Mouse (Mus musculus): Measurements from ENCODE around the gene Tcaf3. TPM values are rescaled to one million over a fixed set of nuclear protein-coding genes. Genes with fewer than 3 reads are reported as not detected.

Tcaf3 gene
- polyA plus RNA-seq (2015; fragmentation: Illumina TruSeq; extraction: RNeasy Lipid Tissue Mini Kit (QIAGEN cat#74804); ENCODE audit: low read depth, low replicate concordance) = not detected

GRCm38 (mm10) chr6:42597592-42597991 lies at the start of gene Tcaf3:
Gene Tcaf3 (minus strand): TSS chr6:42597692.

GRCm38 (mm10) chr6:42644912-42645549 lies 47.5 kb upstream of the Tcaf3 start, which contains the start of gene Tcaf2:
Gene Tcaf2 (minus strand): TSS chr6:42645254.

GRCm38 (mm10) chr6:42547461-42547860 lies 50.0 kb downstream of the Tcaf3 start, which contains the start of gene Olfr455:
Gene Olfr455 (minus strand): TSS chr6:42547587.

Other genes with a start within 250 kb of the Tcaf3 start
- gene Zyx, start 248.1 kb downstream of the Tcaf3 start, polyA plus RNA-seq (2015; fragmentation: Illumina TruSeq; extraction: RNeasy Lipid Tissue Mini Kit (QIAGEN cat#74804); ENCODE audit: low read depth, low replicate concordance) = 38.7 TPM
- gene Epha1, start 224.4 kb downstream of the Tcaf3 start, polyA plus RNA-seq (2015; fragmentation: Illumina TruSeq; extraction: RNeasy Lipid Tissue Mini Kit (QIAGEN cat#74804); ENCODE audit: low read depth, low replicate concordance) = 0.30 TPM
- not detected for gene Tas2r143, start 197.5 kb downstream of the Tcaf3 start, polyA plus RNA-seq (2015; fragmentation: Illumina TruSeq; extraction: RNeasy Lipid Tissue Mini Kit (QIAGEN cat#74804); ENCODE audit: low read depth, low replicate concordance)
- not detected for gene Tas2r135, start 192.3 kb downstream of the Tcaf3 start, polyA plus RNA-seq (2015; fragmentation: Illumina TruSeq; extraction: RNeasy Lipid Tissue Mini Kit (QIAGEN cat#74804); ENCODE audit: low read depth, low replicate concordance)
- not detected for gene Tas2r126, start 163.2 kb downstream of the Tcaf3 start, polyA plus RNA-seq (2015; fragmentation: Illumina TruSeq; extraction: RNeasy Lipid Tissue Mini Kit (QIAGEN cat#74804); ENCODE audit: low read depth, low replicate concordance)
- gene Olfr458, start 132.5 kb downstream of the Tcaf3 start, polyA plus RNA-seq (2015; fragmentation: Illumina TruSeq; extraction: RNeasy Lipid Tissue Mini Kit (QIAGEN cat#74804); ENCODE audit: low read depth, low replicate concordance) = not detected
- gene Olfr457, start 121.4 kb downstream of the Tcaf3 start, polyA plus RNA-seq (2015; fragmentation: Illumina TruSeq; extraction: RNeasy Lipid Tissue Mini Kit (QIAGEN cat#74804); ENCODE audit: low read depth, low replicate concordance) = not detected
- not detected for gene Olfr456, start 110.5 kb downstream of the Tcaf3 start, polyA plus RNA-seq (2015; fragmentation: Illumina TruSeq; extraction: RNeasy Lipid Tissue Mini Kit (QIAGEN cat#74804); ENCODE audit: low read depth, low replicate concordance)
- not detected for gene Olfr455, start 50.1 kb downstream of the Tcaf3 start, polyA plus RNA-seq (2015; fragmentation: Illumina TruSeq; extraction: RNeasy Lipid Tissue Mini Kit (QIAGEN cat#74804); ENCODE audit: low read depth, low replicate concordance)
- 0.55 TPM for gene Tcaf2, start 47.6 kb upstream of the Tcaf3 start, polyA plus RNA-seq (2015; fragmentation: Illumina TruSeq; extraction: RNeasy Lipid Tissue Mini Kit (QIAGEN cat#74804); ENCODE audit: low read depth, low replicate concordance)
- gene Tcaf1, start 112.4 kb upstream of the Tcaf3 start, polyA plus RNA-seq (2015; fragmentation: Illumina TruSeq; extraction: RNeasy Lipid Tissue Mini Kit (QIAGEN cat#74804); ENCODE audit: low read depth, low replicate concordance) = 151 TPM
- not detected for gene Olfr453, start 141.7 kb upstream of the Tcaf3 start, polyA plus RNA-seq (2015; fragmentation: Illumina TruSeq; extraction: RNeasy Lipid Tissue Mini Kit (QIAGEN cat#74804); ENCODE audit: low read depth, low replicate concordance)
- not detected for gene Olfr38, start 158.7 kb upstream of the Tcaf3 start, polyA plus RNA-seq (2015; fragmentation: Illumina TruSeq; extraction: RNeasy Lipid Tissue Mini Kit (QIAGEN cat#74804); ENCODE audit: low read depth, low replicate concordance)
- gene Olfr452, start 187.4 kb upstream of the Tcaf3 start, polyA plus RNA-seq (2015; fragmentation: Illumina TruSeq; extraction: RNeasy Lipid Tissue Mini Kit (QIAGEN cat#74804); ENCODE audit: low read depth, low replicate concordance) = not detected
- not detected for gene Olfr450, start 214.2 kb upstream of the Tcaf3 start, polyA plus RNA-seq (2015; fragmentation: Illumina TruSeq; extraction: RNeasy Lipid Tissue Mini Kit (QIAGEN cat#74804); ENCODE audit: low read depth, low replicate concordance)
- not detected for gene Olfr449, start 236.7 kb upstream of the Tcaf3 start, polyA plus RNA-seq (2015; fragmentation: Illumina TruSeq; extraction: RNeasy Lipid Tissue Mini Kit (QIAGEN cat#74804); ENCODE audit: low read depth, low replicate concordance)